Mouse (Mus musculus): ENCODE measurements around the gene Frat1. TPM values are rescaled to one million over a fixed set of nuclear protein-coding genes. Genes with fewer than 3 reads are reported as not detected.
A peak's percentile ranks its signal among the peaks of the same experiment; 100 is the strongest.

Gene Frat1
- 25.0 and 31.4 TPM in 2 replicates for polyA plus RNA-seq (2014; fragmentation: Nextera tagmentation; extraction: Ambion mirVana)

DNA sequence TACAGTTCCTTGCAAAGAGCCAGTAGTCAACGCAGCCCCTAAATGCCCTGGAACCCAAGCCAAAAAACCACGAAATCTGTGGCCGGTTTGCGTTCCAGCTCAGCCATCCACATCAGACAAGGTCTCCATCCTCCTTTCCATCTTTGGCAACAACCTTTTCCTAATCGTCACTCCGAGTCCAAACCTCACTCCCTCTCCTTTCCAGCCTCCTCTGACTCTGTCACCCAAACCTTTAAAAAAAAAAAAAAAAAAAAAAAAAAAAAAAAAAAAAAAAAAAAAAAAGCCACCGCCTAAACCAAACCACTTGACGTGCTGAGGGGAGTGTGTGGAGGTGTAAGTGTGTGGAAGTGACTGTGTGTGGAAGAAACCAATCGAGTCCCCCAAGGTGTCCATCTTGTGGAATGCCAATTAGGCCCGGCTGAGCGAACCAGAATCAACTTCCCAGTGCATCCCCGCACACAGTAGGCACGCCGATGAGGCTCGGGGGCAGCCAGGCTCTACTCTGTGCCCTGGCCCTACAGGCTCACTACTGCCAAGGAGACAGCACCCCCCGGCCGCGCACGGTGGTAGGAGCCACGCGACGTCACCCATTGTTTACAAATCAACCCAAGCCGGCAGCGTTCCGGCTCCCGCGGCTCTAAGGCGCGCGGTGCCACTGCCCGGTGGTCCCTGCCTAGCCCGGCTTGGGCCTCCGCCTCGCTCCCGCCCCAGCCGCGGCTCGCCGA lies at the start of gene Frat1:
Gene Frat1, plus strand, starts transcription at position 590 of the 725 bp plus-strand sequence.
- Histone ChIP-seq H3K27ac (ENCODE audit: low read depth, low read length) (peak within 1 kb of the TSS; percentile 91), H3K4me3 (ENCODE audit: low read depth, low read length) (peak within 1 kb of the TSS; percentile 68), H3K36me3 (ENCODE audit: control insufficient read depth, insufficient read depth, low read length) (no peaks in the 10 kb centered on the region), H3K9me3 (ENCODE audit: control insufficient read depth, low read length) (no peaks in the 10 kb centered on the region), H3K4me2 (ENCODE audit: low read depth, low read length) (peak within 1 kb of the TSS; percentile 94), H3K27me3 (ENCODE audit: control insufficient read depth, insufficient read depth, low read length) (no peaks in the 10 kb centered on the region), H3K9ac (replicated peaks; ENCODE audit: low read depth, low read length) (peak within 1 kb of the TSS; percentile 82), H3K4me1 (ENCODE audit: control insufficient read depth, insufficient read depth, low read length) (peaks cover 23% of the 10 kb centered on the region)
- WGBS, result under 1% methylated on average over 33 of the region's 39 CpGs
- ATAC-seq (ENCODE audit: low read depth), result peak; percentile 98

- no peak for ATAC-seq (ENCODE audit: low read depth)
- 90% methylated on average over 1 of the region's 1 CpGs for WGBS
Measured at GRCm38 (mm10) chr19:41786896-41787295, 42.9 kb upstream of the Frat1 start.

GRCm38 (mm10) chr19:41789110-41789961 lies 40.4 kb upstream of the Frat1 start:
- 68% methylated on average over 10 of the region's 10 CpGs for WGBS
- ATAC-seq (ENCODE audit: low read depth), result no peak
- Histone ChIP-seq H3K36me3 (ENCODE audit: control insufficient read depth, insufficient read depth, low read length) (no peaks in the 10 kb centered on the region), H3K4me3 (ENCODE audit: low read depth, low read length) (no peak overlapping the region), H3K27ac (ENCODE audit: low read depth, low read length) (no peak overlapping the region), H3K9ac (replicated peaks; ENCODE audit: low read depth, low read length) (no peak overlapping the region), H3K4me2 (ENCODE audit: low read depth, low read length) (no peak overlapping the region), H3K4me1 (ENCODE audit: control insufficient read depth, insufficient read depth, low read length) (no peaks in the 10 kb centered on the region), H3K27me3 (ENCODE audit: control insufficient read depth, insufficient read depth, low read length) (no peaks in the 10 kb centered on the region), H3K9me3 (ENCODE audit: control insufficient read depth, low read length) (no peaks in the 10 kb centered on the region; the same call in 1 of the 2 replicates)

More at GRCm38 (mm10) chr19:41786896-41787295, 42.9 kb upstream of the Frat1 start:
- Histone ChIP-seq H3K36me3 (ENCODE audit: control insufficient read depth, insufficient read depth, low read length) (no peaks in the 10 kb centered on the region), H3K9me3 (ENCODE audit: control insufficient read depth, low read length) (no peaks in the 10 kb centered on the region; the same call in 1 of the 2 replicates), H3K4me3 (ENCODE audit: low read depth, low read length) (no peak overlapping the region), H3K9ac (replicated peaks; ENCODE audit: low read depth, low read length) (no peak overlapping the region), H3K27ac (ENCODE audit: low read depth, low read length) (no peak overlapping the region), H3K4me1 (ENCODE audit: control insufficient read depth, insufficient read depth, low read length) (no peaks in the 10 kb centered on the region), H3K4me2 (ENCODE audit: low read depth, low read length) (no peak overlapping the region), H3K27me3 (ENCODE audit: control insufficient read depth, insufficient read depth, low read length) (no peaks in the 10 kb centered on the region)

- H3K4me2 ChIP-seq (ENCODE audit: low read depth, low read length), result no peak overlapping the region
- H3K9ac ChIP-seq (replicated peaks; ENCODE audit: low read depth, low read length), result no peak overlapping the region
- no peaks in the 10 kb centered on the region for H3K4me1 ChIP-seq (ENCODE audit: control insufficient read depth, insufficient read depth, low read length)
- H3K9me3 ChIP-seq (ENCODE audit: control insufficient read depth, low read length), result no peaks in the 10 kb centered on the region
- WGBS, result 95% methylated on average over 2 of the region's 2 CpGs
- no peak overlapping the region for H3K27ac ChIP-seq (ENCODE audit: low read depth, low read length)
- no peaks in the 10 kb centered on the region for H3K36me3 ChIP-seq (ENCODE audit: control insufficient read depth, insufficient read depth, low read length)
- no peak overlapping the region for H3K4me3 ChIP-seq (ENCODE audit: low read depth, low read length)
- no peaks in the 10 kb centered on the region for H3K27me3 ChIP-seq (ENCODE audit: control insufficient read depth, insufficient read depth, low read length)
- ATAC-seq (ENCODE audit: low read depth), result no peak
Measured at GRCm38 (mm10) chr19:41791384-41791783, 38.4 kb upstream of the Frat1 start.

GRCm38 (mm10) chr19:41792934-41793486 lies 36.8 kb upstream of the Frat1 start:
- no peak overlapping the region for H3K4me2 ChIP-seq (ENCODE audit: low read depth, low read length)
- H3K9ac ChIP-seq (replicated peaks; ENCODE audit: low read depth, low read length), result no peak overlapping the region
- no peaks in the 10 kb centered on the region for H3K4me1 ChIP-seq (ENCODE audit: control insufficient read depth, insufficient read depth, low read length)
- no peak overlapping the region for H3K4me3 ChIP-seq (ENCODE audit: low read depth, low read length)
- H3K36me3 ChIP-seq (ENCODE audit: control insufficient read depth, insufficient read depth, low read length), result no peaks in the 10 kb centered on the region
- no peak for ATAC-seq (ENCODE audit: low read depth)
- no peak overlapping the region for H3K27ac ChIP-seq (ENCODE audit: low read depth, low read length)
- 83% methylated on average over 1 of the region's 1 CpGs for WGBS
- no peaks in the 10 kb centered on the region for H3K27me3 ChIP-seq (ENCODE audit: control insufficient read depth, insufficient read depth, low read length)
- no peaks in the 10 kb centered on the region for H3K9me3 ChIP-seq (ENCODE audit: control insufficient read depth, low read length)

GRCm38 (mm10) chr19:41794017-41794416 lies 35.8 kb upstream of the Frat1 start:
- no peak overlapping the region for H3K4me2 ChIP-seq (ENCODE audit: low read depth, low read length)
- H3K27me3 ChIP-seq (ENCODE audit: control insufficient read depth, insufficient read depth, low read length), result no peaks in the 10 kb centered on the region
- no peak overlapping the region for H3K9ac ChIP-seq (replicated peaks; ENCODE audit: low read depth, low read length)
- no peaks in the 10 kb centered on the region for H3K4me1 ChIP-seq (ENCODE audit: control insufficient read depth, insufficient read depth, low read length)
- H3K27ac ChIP-seq (ENCODE audit: low read depth, low read length), result no peak overlapping the region
- H3K9me3 ChIP-seq (ENCODE audit: control insufficient read depth, low read length), result no peaks in the 10 kb centered on the region
- no peaks in the 10 kb centered on the region for H3K36me3 ChIP-seq (ENCODE audit: control insufficient read depth, insufficient read depth, low read length)
- no peak overlapping the region for H3K4me3 ChIP-seq (ENCODE audit: low read depth, low read length)
- ATAC-seq (ENCODE audit: low read depth), result no peak

DNA sequence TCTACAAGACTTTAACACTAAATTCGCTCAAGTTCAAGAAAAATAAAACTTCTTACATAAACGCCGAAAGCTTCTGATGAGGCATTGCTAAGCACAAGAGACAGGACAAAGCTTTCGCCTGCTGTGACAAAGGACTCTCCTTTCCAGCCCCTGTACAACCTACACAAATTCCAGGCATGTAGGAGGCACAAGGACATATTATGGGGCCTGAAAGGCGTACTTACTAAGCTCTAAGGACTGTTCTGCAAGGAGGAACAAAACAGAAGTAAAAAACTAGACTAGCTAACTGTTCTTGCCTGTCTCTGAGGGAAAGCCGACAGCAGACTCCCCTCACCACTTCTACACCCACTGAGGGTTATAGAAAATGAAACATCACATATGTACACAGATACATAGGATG lies 34.9 kb upstream of the Frat1 start:
- no peak for ATAC-seq (ENCODE audit: low read depth)
- H3K27ac ChIP-seq (ENCODE audit: low read depth, low read length), result no peak overlapping the region
- 86% methylated on average over 6 of the region's 6 CpGs for WGBS
- no peak overlapping the region for H3K9ac ChIP-seq (replicated peaks; ENCODE audit: low read depth, low read length)
- no peaks in the 10 kb centered on the region for H3K27me3 ChIP-seq (ENCODE audit: control insufficient read depth, insufficient read depth, low read length)
- H3K9me3 ChIP-seq (ENCODE audit: control insufficient read depth, low read length), result no peaks in the 10 kb centered on the region
- no peaks in the 10 kb centered on the region for H3K36me3 ChIP-seq (ENCODE audit: control insufficient read depth, insufficient read depth, low read length)
- H3K4me2 ChIP-seq (ENCODE audit: low read depth, low read length), result no peak overlapping the region
- no peaks in the 10 kb centered on the region for H3K4me1 ChIP-seq (ENCODE audit: control insufficient read depth, insufficient read depth, low read length)
- H3K4me3 ChIP-seq (ENCODE audit: low read depth, low read length), result no peak overlapping the region

DNA sequence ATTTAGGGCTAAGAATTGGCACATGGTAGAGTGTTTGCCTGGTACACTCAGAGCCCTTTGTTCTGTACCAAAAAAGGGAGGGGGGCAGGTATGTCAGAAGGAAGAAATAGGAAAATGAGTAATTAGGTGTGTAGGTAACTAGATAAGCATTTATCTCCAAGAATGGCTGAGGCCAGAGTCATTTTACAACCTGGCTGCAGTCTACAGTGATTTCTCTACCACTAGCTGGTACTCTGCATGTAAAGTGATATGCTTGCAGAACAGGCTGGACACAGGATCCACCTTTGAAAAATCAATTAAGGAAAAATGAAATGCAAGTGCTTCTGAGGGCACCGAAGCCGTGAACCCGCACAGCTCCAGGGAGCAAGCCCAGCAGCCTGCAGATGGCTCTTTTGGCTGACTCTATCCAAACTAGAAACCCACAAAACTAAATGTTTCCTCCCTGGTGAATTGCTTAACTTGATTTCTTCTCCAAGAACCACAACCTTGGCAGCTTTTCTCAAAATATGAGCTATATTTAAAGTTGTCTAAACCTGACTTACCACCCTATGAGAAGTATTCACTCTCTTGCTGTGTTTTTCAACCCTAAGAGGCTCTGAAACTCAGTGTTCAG lies 33.5 kb upstream of the Frat1 start:
- peaks cover 6% of the 10 kb centered on the region; the same call in 1 of the 2 replicates for H3K4me1 ChIP-seq (ENCODE audit: control insufficient read depth, insufficient read depth, low read length)
- no peak for ATAC-seq (ENCODE audit: low read depth)
- no peak overlapping the region for H3K9ac ChIP-seq (replicated peaks; ENCODE audit: low read depth, low read length)
- H3K4me3 ChIP-seq (ENCODE audit: low read depth, low read length), result no peak overlapping the region
- H3K27me3 ChIP-seq (ENCODE audit: control insufficient read depth, insufficient read depth, low read length), result no peaks in the 10 kb centered on the region
- H3K9me3 ChIP-seq (ENCODE audit: control insufficient read depth, low read length), result no peaks in the 10 kb centered on the region
- no peak overlapping the region for H3K27ac ChIP-seq (ENCODE audit: low read depth, low read length)
- WGBS, result 85% methylated on average over 3 of the region's 3 CpGs
- no peak overlapping the region for H3K4me2 ChIP-seq (ENCODE audit: low read depth, low read length)
- no peaks in the 10 kb centered on the region for H3K36me3 ChIP-seq (ENCODE audit: control insufficient read depth, insufficient read depth, low read length)
